Mouse (Mus musculus): ENCODE results near the gene Wdr61.
A peak's percentile ranks its signal among the peaks of the same experiment; 100 is the strongest.

GRCm38 (mm10) chr9:54736284-54736701 is 2.0 kb upstream of the Wdr61 start:
- TF ChIP-seq CTCF (IDR thresholded peaks at IDR 0.05; ENCODE audit: low read depth) (peak; percentile 82), EP300 (IDR thresholded peaks at IDR 0.05; ENCODE audit: low read depth) (no peak)

Data from liver, postnatal 0 days (tissue).